Mouse (Mus musculus) midbrain, embryonic 13.5 days (tissue): ENCODE measurements around the gene Sult6b2. TPM values are rescaled to one million over a fixed set of nuclear protein-coding genes. Genes with fewer than 3 reads are reported as not detected.
A peak's percentile ranks its signal among the peaks of the same experiment; 100 is the strongest.

Experiments used
- ATAC-seq: fragments of 200-750 bp; cut with Nextera tagmentation; 2 replicates; pipeline ENCODE4 v1.8.0; 2017; ENCODE audit warnings: mild to moderate bottlenecking, moderate TSS enrichment, moderate library complexity
- H3K27ac ChIP-seq: fragments of 300-500 bp; sonication (generic); 2 replicates; pipeline ENCODE4 v1.5.1; 2015; ENCODE audit warnings: inconsistent platforms, mild to moderate bottlenecking, moderate library complexity
- H3K27me3 ChIP-seq: fragments of 300-500 bp; sonication (generic); 2 replicates; pipeline ENCODE4 v1.6.1; 2015; ENCODE audit warnings: mild to moderate bottlenecking, inconsistent platforms
- H3K36me3 ChIP-seq: fragments of 300-500 bp; sonication (generic); 2 replicates; pipeline ENCODE4 v1.6.1; 2015; ENCODE audit warnings: mild to moderate bottlenecking, inconsistent platforms
- H3K4me1 ChIP-seq: fragments of 300-500 bp; sonication (generic); replicated peaks from 2 replicates; pipeline ENCODE4 v1.6.1; 2015; ENCODE audit warnings: inconsistent platforms
- H3K4me2 ChIP-seq: fragments of 300-500 bp; sonication (generic); replicated peaks from 2 replicates; pipeline ENCODE4 v1.6.1; 2015; ENCODE audit warnings: moderate library complexity, mild to moderate bottlenecking, inconsistent platforms
- H3K4me3 ChIP-seq: fragments of 300-500 bp; sonication (generic); replicated peaks from 2 replicates; pipeline ENCODE4 v1.5.1; 2015; ENCODE audit warnings: mild to moderate bottlenecking, inconsistent platforms
- H3K9ac ChIP-seq: fragments of 300-500 bp; sonication (generic); replicated peaks from 2 replicates; pipeline ENCODE4 v1.6.1; 2015; ENCODE audit warnings: mild to moderate bottlenecking, inconsistent platforms
- H3K9me3 ChIP-seq: fragments of 300-500 bp; sonication (generic); 2 replicates; pipeline ENCODE4 v1.6.1; 2016; ENCODE audit warnings: mild to moderate bottlenecking, inconsistent platforms
- WGBS: fragments of 180-500 bp; shearing (Covaris S2); methylation state at CpG from one replicate; pipeline ENCODE4 v1.1.7; 2015; 5-methylcytosine and 5-hydroxymethylcytosine counted together
- polyA plus RNA-seq: library from polyadenylated mRNA; unstranded; fragments of >200 nt; fragmentation: Nextera tagmentation; extraction: Ambion mirVana; gene quantifications from 2 replicates; pipeline ENCODE4 v1.2.1, GENCODE M21; 2015

Sult6b2 gene
- polyA plus RNA-seq, 1 experiment from 2014 or later, result 0.26 TPM

GRCm38 (mm10) chr6:142806326-142806725 is 2.0 kb upstream of the Sult6b2 start:
- Histone ChIP-seq H3K4me2 (no peak overlapping the region), H3K4me1 (peaks cover 4% of the 10 kb centered on the region), H3K9ac (no peak overlapping the region), H3K4me3 (no peak overlapping the region), H3K36me3 (no peaks in the 10 kb centered on the region), H3K27ac (no peak overlapping the region), H3K9me3 (no peaks in the 10 kb centered on the region), H3K27me3 (no peaks in the 10 kb centered on the region)
- no peak for ATAC-seq
- WGBS, result 87% methylated on average over 4 of the region's 4 CpGs

GRCm38 (mm10) chr6:142802617-142803525 is 1.4 kb downstream of the Sult6b2 start:
- Histone ChIP-seq H3K27me3 (no peaks in the 10 kb centered on the region), H3K4me2 (no peak overlapping the region), H3K4me1 (peaks cover 7% of the 10 kb centered on the region), H3K9ac (no peak overlapping the region), H3K4me3 (no peak overlapping the region), H3K9me3 (no peaks in the 10 kb centered on the region), H3K36me3 (no peaks in the 10 kb centered on the region), H3K27ac (no peak overlapping the region)
- 64% methylated on average over 11 of the region's 11 CpGs for WGBS
- no peak for ATAC-seq

GRCm38 (mm10) chr6:142801687-142802086 is 2.6 kb downstream of the Sult6b2 start:
- no peaks in the 10 kb centered on the region for H3K9me3 ChIP-seq
- peaks cover 7% of the 10 kb centered on the region for H3K4me1 ChIP-seq
- H3K27me3 ChIP-seq, result no peaks in the 10 kb centered on the region
- H3K36me3 ChIP-seq, result no peaks in the 10 kb centered on the region
- WGBS, result 83% methylated on average over 5 of the region's 5 CpGs
- no peak overlapping the region for H3K27ac ChIP-seq
- H3K4me2 ChIP-seq, result no peak overlapping the region
- H3K9ac ChIP-seq, result no peak overlapping the region
- no peak overlapping the region for H3K4me3 ChIP-seq
- ATAC-seq, result no peak

GRCm38 (mm10) chr6:142799704-142800374 is 4.5 kb downstream of the Sult6b2 start:
- Histone ChIP-seq H3K4me1 (peaks cover 7% of the 10 kb centered on the region), H3K36me3 (no peaks in the 10 kb centered on the region), H3K4me2 (no peak overlapping the region), H3K27me3 (no peaks in the 10 kb centered on the region), H3K27ac (no peak overlapping the region), H3K9me3 (no peaks in the 10 kb centered on the region), H3K4me3 (no peak overlapping the region), H3K9ac (no peak overlapping the region)
- 84% methylated on average over 7 of the region's 7 CpGs for whole genome bisulfite sequencing
- ATAC-seq, result no peak

GRCm38 (mm10) chr6:142798837-142799236 is 5.5 kb downstream of the Sult6b2 start:
- no peak overlapping the region for H3K27ac ChIP-seq
- no peak overlapping the region for H3K4me3 ChIP-seq
- no peaks in the 10 kb centered on the region for H3K27me3 ChIP-seq
- WGBS, result 65% methylated on average over 9 of the region's 9 CpGs
- H3K4me1 ChIP-seq, result peaks cover 8% of the 10 kb centered on the region
- no peaks in the 10 kb centered on the region for H3K36me3 ChIP-seq
- H3K9ac ChIP-seq, result no peak overlapping the region
- H3K9me3 ChIP-seq, result no peaks in the 10 kb centered on the region
- no peak overlapping the region for H3K4me2 ChIP-seq
- ATAC-seq, result no peak

GRCm38 (mm10) chr6:142797996-142798395 is 6.3 kb downstream of the Sult6b2 start:
- no peaks in the 10 kb centered on the region for H3K9me3 ChIP-seq
- H3K4me3 ChIP-seq, result no peak overlapping the region
- no peaks in the 10 kb centered on the region for H3K36me3 ChIP-seq
- H3K27ac ChIP-seq, result no peak overlapping the region
- WGBS, result 66% methylated on average over 1 of the region's 1 CpGs
- no peak for ATAC-seq
- peaks cover 17% of the 10 kb centered on the region for H3K4me1 ChIP-seq
- H3K4me2 ChIP-seq, result no peak overlapping the region
- H3K9ac ChIP-seq, result no peak overlapping the region
- H3K27me3 ChIP-seq, result no peaks in the 10 kb centered on the region

- Histone ChIP-seq H3K27ac (no peak overlapping the region), H3K4me3 (no peak overlapping the region), H3K36me3 (no peaks in the 10 kb centered on the region), H3K27me3 (no peaks in the 10 kb centered on the region), H3K9me3 (no peaks in the 10 kb centered on the region), H3K9ac (no peak overlapping the region), H3K4me1 (peaks cover 25% of the 10 kb centered on the region), H3K4me2 (no peak overlapping the region)
- no peak for ATAC-seq
- 83% methylated on average over 15 of the region's 15 CpGs for WGBS
These were observed 8.5 kb downstream of the Sult6b2 start for GRCm38 (mm10) chr6:142795655-142796441.

- Histone ChIP-seq H3K4me2 (no peak overlapping the region), H3K36me3 (no peaks in the 10 kb centered on the region), H3K9ac (no peak overlapping the region), H3K27me3 (no peaks in the 10 kb centered on the region), H3K9me3 (no peaks in the 10 kb centered on the region), H3K4me1 (peaks cover 25% of the 10 kb centered on the region), H3K27ac (no peak overlapping the region), H3K4me3 (no peak overlapping the region)
- ATAC-seq, result no peak
- 95% methylated on average over 9 of the region's 9 CpGs for WGBS
These were observed 9.2 kb downstream of the Sult6b2 start for GRCm38 (mm10) chr6:142795087-142795486.

- Histone ChIP-seq H3K27ac (no peak overlapping the region), H3K27me3 (no peaks in the 10 kb centered on the region), H3K4me3 (no peak overlapping the region), H3K4me2 (no peak overlapping the region), H3K36me3 (no peaks in the 10 kb centered on the region), H3K4me1 (peaks cover 24% of the 10 kb centered on the region), H3K9me3 (no peaks in the 10 kb centered on the region), H3K9ac (no peak overlapping the region)
- 17% methylated on average over 7 of the region's 7 CpGs for WGBS
- ATAC-seq, result peak; percentile 72
These were observed 10.8 kb downstream of the Sult6b2 start for GRCm38 (mm10) chr6:142793468-142793867.

GRCm38 (mm10) chr6:142792241-142792968 is 11.9 kb downstream of the Sult6b2 start:
- Histone ChIP-seq H3K4me1 (peaks cover 22% of the 10 kb centered on the region), H3K9me3 (no peaks in the 10 kb centered on the region), H3K9ac (no peak overlapping the region), H3K27me3 (no peaks in the 10 kb centered on the region), H3K27ac (no peak overlapping the region; the same call in 1 of the 2 replicates), H3K36me3 (no peaks in the 10 kb centered on the region), H3K4me3 (no peak overlapping the region), H3K4me2 (no peak overlapping the region)
- peak; percentile 48; the same call in 1 of the 2 replicates for ATAC-seq
- 40% methylated on average over 13 of the region's 13 CpGs for WGBS

- no peaks in the 10 kb centered on the region for H3K36me3 ChIP-seq
- no peak for ATAC-seq
- no peak overlapping the region for H3K4me2 ChIP-seq
- no peak overlapping the region for H3K4me3 ChIP-seq
- no peaks in the 10 kb centered on the region for H3K9me3 ChIP-seq
- WGBS, result 92% methylated on average over 10 of the region's 10 CpGs
- peaks cover 22% of the 10 kb centered on the region for H3K4me1 ChIP-seq
- no peak overlapping the region for H3K9ac ChIP-seq
- no peaks in the 10 kb centered on the region for H3K27me3 ChIP-seq
- no peak overlapping the region for H3K27ac ChIP-seq
These were observed 14.6 kb downstream of the Sult6b2 start for GRCm38 (mm10) chr6:142789736-142790135.
